Mouse (Mus musculus) spleen, postnatal 14 days (tissue): ENCODE data around the gene Dnajc3.
A peak's percentile ranks its signal among the peaks of the same experiment; 100 is the strongest.
"Not testable (repeated sequence)": the region's sequence is repeated elsewhere in the genome, so short reads cannot be mapped to it uniquely, and the experiment has no call there.

Source experiments
- DNase-seq, 2 experiments: peaks; one replicate each; pipeline ENCODE4 v3.0.0; 2021 to 2022; ENCODE audit warnings: low spot score in 2 of 2

The Dnajc3 gene

GRCm38 (mm10) chr14:118982429-118983045 lies 44.8 kb downstream of the Dnajc3 start:
- DNase-seq: not testable (repeated sequence)

GRCm38 (mm10) chr14:118983396-118983795 lies 45.6 kb downstream of the Dnajc3 start:
- no peak for DNase-seq

GRCm38 (mm10) chr14:118984161-118984560 lies 46.4 kb downstream of the Dnajc3 start:
- DNase-seq: no peak

- peak; percentile 27 to 59 for DNase-seq
These were observed 49.1 kb downstream of the Dnajc3 start for GRCm38 (mm10) chr14:118986653-118987522.

- no peak for DNase-seq
These were observed 50.0 kb downstream of the Dnajc3 start for GRCm38 (mm10) chr14:118987523-118988496.

- DNase-seq: no peak
These were observed 57.6 kb downstream of the Dnajc3 start for GRCm38 (mm10) chr14:118995226-118995925.

- DNase-seq: peak in 1 of 2 experiments; percentile 23
These were observed 65.5 kb downstream of the Dnajc3 start for GRCm38 (mm10) chr14:119003320-119003719.

- no peak for DNase-seq
These were observed 68.1 kb downstream of the Dnajc3 start for GRCm38 (mm10) chr14:119005834-119006233.

GRCm38 (mm10) chr14:119006441-119007102 lies 68.8 kb downstream of the Dnajc3 start:
- DNase-seq: no peak

GRCm38 (mm10) chr14:119007103-119007951 lies 69.6 kb downstream of the Dnajc3 start:
- DNase-seq: peak; percentile 81 to 91

GRCm38 (mm10) chr14:119008031-119008590 lies 70.3 kb downstream of the Dnajc3 start:
- no peak for DNase-seq

- no peak for DNase-seq
These were observed 71.8 kb downstream of the Dnajc3 start for GRCm38 (mm10) chr14:119009531-119009930.

- DNase-seq: no peak
These were observed 75.0 kb downstream of the Dnajc3 start for GRCm38 (mm10) chr14:119012607-119013431.

GRCm38 (mm10) chr14:119013549-119013948 lies 75.8 kb downstream of the Dnajc3 start:
- no peak for DNase-seq

GRCm38 (mm10) chr14:119025889-119026288 lies 88.1 kb downstream of the Dnajc3 start:
- DNase-seq: no peak

- peak in 1 of 2 experiments; percentile 55 for DNase-seq
These were observed 89.4 kb downstream of the Dnajc3 start for GRCm38 (mm10) chr14:119027130-119027529.

- no peak for DNase-seq
These were observed 90.0 kb downstream of the Dnajc3 start for GRCm38 (mm10) chr14:119027675-119028253.
